Mouse (Mus musculus) hindbrain, embryonic 11.5 days (tissue): ENCODE measurements around the gene Zw10. TPM values are rescaled to one million over a fixed set of nuclear protein-coding genes. Genes with fewer than 3 reads are reported as not detected.

Experiments used
- ATAC-seq: fragments of 200-750 bp; cut with Nextera tagmentation; 2 replicates; pipeline ENCODE4 v1.8.0; 2017; ENCODE audit warnings: mild to moderate bottlenecking, moderate TSS enrichment, moderate library complexity; ENCODE audit not compliant: low FRiP score
- DNase-seq: peaks from one replicate; pipeline ENCODE4 v3.0.0-alpha.2; 2015; ENCODE audit warnings: low spot score
- H3K27ac ChIP-seq: fragments of 300-500 bp; sonication (generic); 2 replicates; pipeline ENCODE4 v1.5.1; 2014; ENCODE audit warnings: mild to moderate bottlenecking, low read depth, low read length
- H3K27me3 ChIP-seq: fragments of 300-500 bp; sonication (generic); 2 replicates; pipeline ENCODE4 v1.6.1; 2014; ENCODE audit warnings: mild to moderate bottlenecking, low read length, moderate library complexity, mixed read lengths; ENCODE audit not compliant: control insufficient read depth, insufficient read depth
- H3K36me3 ChIP-seq: fragments of 300-500 bp; sonication (generic); 2 replicates; pipeline ENCODE4 v1.6.1; 2014; ENCODE audit warnings: mild to moderate bottlenecking, low read length, moderate library complexity, mixed read lengths; ENCODE audit not compliant: control insufficient read depth, insufficient read depth
- H3K4me1 ChIP-seq: fragments of 300-500 bp; sonication (generic); replicated peaks from 2 replicates; pipeline ENCODE4 v1.6.1; 2014; ENCODE audit warnings: low read length, mixed read lengths; ENCODE audit not compliant: control insufficient read depth, insufficient read depth
- H3K4me2 ChIP-seq: fragments of 300-500 bp; sonication (generic); replicated peaks from 2 replicates; pipeline ENCODE4 v1.6.1; 2014; ENCODE audit warnings: mild to moderate bottlenecking, low read depth, low read length
- H3K4me3 ChIP-seq: fragments of 300-500 bp; sonication (generic); 2 replicates; pipeline ENCODE4 v1.5.1; 2014; ENCODE audit warnings: low read depth, low read length
- H3K9ac ChIP-seq: fragments of 300-500 bp; sonication (generic); 2 replicates; pipeline ENCODE4 v1.6.1; 2014; ENCODE audit warnings: low read depth, low read length
- H3K9me3 ChIP-seq: fragments of 300-500 bp; sonication (generic); 2 replicates; pipeline ENCODE4 v1.6.1; 2016; ENCODE audit warnings: low read length; ENCODE audit not compliant: control insufficient read depth
- WGBS: fragments of 180-500 bp; shearing (Covaris S2); extraction: QIAGEN DNeasy Blood & Tissue Kit; methylation state at CpG from one replicate; pipeline ENCODE4 v1.1.7; 2014; 5-methylcytosine and 5-hydroxymethylcytosine counted together
- polyA plus RNA-seq: library from polyadenylated mRNA; unstranded; fragments of >200 nt; fragmentation: Nextera tagmentation; extraction: Ambion mirVana; gene quantifications from 2 replicates; pipeline ENCODE4 v1.2.1, GENCODE M21; 2014

Zw10 gene
- polyA plus RNA-seq, 1 experiment from 2014 or later, result 48.1 TPM

DNA sequence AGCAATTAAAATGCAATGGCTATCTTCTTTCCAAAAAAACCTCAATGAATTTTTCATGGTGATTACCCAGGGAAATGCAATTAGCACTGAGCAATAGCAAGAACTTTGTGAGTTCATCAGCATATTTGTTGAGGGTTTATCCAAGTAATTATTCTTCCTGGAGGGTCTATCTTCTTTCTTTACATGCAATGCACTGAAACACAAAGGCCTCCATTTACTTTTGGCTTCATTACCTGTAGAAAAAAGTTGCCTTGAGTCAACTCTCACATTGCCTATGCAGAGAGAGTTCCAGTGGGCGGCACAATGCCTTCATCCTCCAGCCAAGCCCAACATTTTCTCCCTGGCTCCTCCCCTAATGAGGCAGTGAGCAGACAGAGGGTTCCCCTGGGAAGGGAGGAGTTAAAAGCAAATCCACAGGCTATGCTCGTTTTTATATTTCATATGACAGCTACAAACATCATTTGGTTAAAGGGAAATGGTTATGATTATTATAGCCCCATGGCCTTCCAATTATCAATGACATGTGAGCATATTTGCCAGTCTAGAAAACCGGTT is 62.9 kb downstream of the Zw10 start:
- Histone ChIP-seq H3K9ac (no peak overlapping the region), H3K9me3 (no peaks in the 10 kb centered on the region), H3K27me3 (no peaks in the 10 kb centered on the region), H3K4me1 (no peaks in the 10 kb centered on the region), H3K4me3 (no peak overlapping the region), H3K4me2 (no peak overlapping the region), H3K27ac (no peak overlapping the region), H3K36me3 (no peaks in the 10 kb centered on the region)
- ATAC-seq, result no peak
- no peak for DNase-seq
- 44% methylated on average over 3 of the region's 3 CpGs for WGBS

- H3K27ac ChIP-seq, result no peak overlapping the region
- H3K36me3 ChIP-seq, result no peaks in the 10 kb centered on the region
- no peaks in the 10 kb centered on the region for H3K27me3 ChIP-seq
- no peak overlapping the region for H3K9ac ChIP-seq
- 89% methylated on average over 4 of the region's 4 CpGs for WGBS
- no peak overlapping the region for H3K4me2 ChIP-seq
- H3K9me3 ChIP-seq, result no peaks in the 10 kb centered on the region
- no peak overlapping the region for H3K4me3 ChIP-seq
- H3K4me1 ChIP-seq, result no peaks in the 10 kb centered on the region
- ATAC-seq, result no peak
- no peak for DNase-seq
Measured at GRCm38 (mm10) chr9:49119759-49120158, 64.3 kb downstream of the Zw10 start.

- no peaks in the 10 kb centered on the region for H3K9me3 ChIP-seq
- H3K9ac ChIP-seq, result no peak overlapping the region
- DNase-seq (no peak), ATAC-seq (no peak)
- H3K36me3 ChIP-seq, result no peaks in the 10 kb centered on the region
- no peak overlapping the region for H3K27ac ChIP-seq
- 81% methylated on average over 7 of the region's 7 CpGs for WGBS
- no peaks in the 10 kb centered on the region for H3K27me3 ChIP-seq
- H3K4me2 ChIP-seq, result no peak overlapping the region
- H3K4me3 ChIP-seq, result no peak overlapping the region
- no peaks in the 10 kb centered on the region for H3K4me1 ChIP-seq
Measured at GRCm38 (mm10) chr9:49125706-49126105, 70.3 kb downstream of the Zw10 start.

Other genes with a start within 250 kb of the Zw10 start
- gene Zbtb16, start 219.4 kb upstream of the Zw10 start, polyA plus RNA-seq, result 8.4 and 10.6 TPM in 2 replicates
- gene Htr3a, start 144.5 kb upstream of the Zw10 start, polyA plus RNA-seq, result 1.6 and 1.8 TPM in 2 replicates
- 0.31 and 0.50 TPM in 2 replicates for gene Htr3b, start 90.6 kb upstream of the Zw10 start, polyA plus RNA-seq
- 37.9 and 40.1 TPM in 2 replicates for gene Usp28, start 70.2 kb upstream of the Zw10 start, polyA plus RNA-seq
- 1.1 and 1.2 TPM in 2 replicates for gene Tmprss5, start 25.6 kb downstream of the Zw10 start, polyA plus RNA-seq
- not detected in 2 replicates for gene Gm4894, start 194.9 kb downstream of the Zw10 start, polyA plus RNA-seq